Mouse (Mus musculus) lung, embryonic 16.5 days (tissue): ENCODE data around the gene Cpne4. TPM values are rescaled to one million over a fixed set of nuclear protein-coding genes. Genes with fewer than 3 reads are reported as not detected.

Experiments
- ATAC-seq: fragments of 200-750 bp; cut with Nextera tagmentation; 2 replicates; pipeline ENCODE4 v1.8.0; 2017; ENCODE audit warnings: low read depth, mild to moderate bottlenecking, moderate library complexity
- H3K27ac ChIP-seq: fragments of 300-500 bp; sonication (generic); 2 replicates; pipeline ENCODE4 v1.5.1; 2014; ENCODE audit warnings: mild to moderate bottlenecking, control low read depth, low read length
- H3K27me3 ChIP-seq: fragments of 300-500 bp; sonication (generic); 2 replicates; pipeline ENCODE4 v1.6.1; 2014; ENCODE audit warnings: low read depth, low read length, mixed read lengths; ENCODE audit not compliant: control insufficient read depth, insufficient read depth
- H3K36me3 ChIP-seq: fragments of 300-500 bp; sonication (generic); 2 replicates; pipeline ENCODE4 v1.6.1; 2014; ENCODE audit warnings: low read length; ENCODE audit not compliant: control insufficient read depth, insufficient read depth
- H3K4me1 ChIP-seq: fragments of 300-500 bp; sonication (generic); replicated peaks from 2 replicates; pipeline ENCODE4 v1.6.1; 2014; ENCODE audit warnings: low read length, mixed read lengths; ENCODE audit not compliant: control insufficient read depth, insufficient read depth
- H3K4me2 ChIP-seq: fragments of 300-500 bp; sonication (generic); 2 replicates; pipeline ENCODE4 v1.6.1; 2014; ENCODE audit warnings: low read depth, low read length, control low read depth
- H3K4me3 ChIP-seq: fragments of 300-500 bp; sonication (generic); 2 replicates; pipeline ENCODE4 v1.5.1; 2014; ENCODE audit warnings: mild to moderate bottlenecking, low read length, control low read depth
- H3K9ac ChIP-seq: fragments of 300-500 bp; sonication (generic); 2 replicates; pipeline ENCODE4 v1.6.1; 2014; ENCODE audit warnings: low read length, control low read depth
- H3K9me3 ChIP-seq: fragments of 300-500 bp; sonication (generic); 2 replicates; pipeline ENCODE4 v1.6.1; 2016; ENCODE audit warnings: low read length; ENCODE audit not compliant: control insufficient read depth
- WGBS: fragments of 180-500 bp; shearing (Covaris S2); extraction: QIAGEN DNeasy Blood & Tissue Kit; methylation state at CpG from one replicate; pipeline ENCODE4 v1.1.7; 2014; 5-methylcytosine and 5-hydroxymethylcytosine counted together
- polyA plus RNA-seq: library from polyadenylated mRNA; unstranded; fragments of >200 nt; fragmentation: Nextera tagmentation; extraction: Ambion mirVana; gene quantifications from 2 replicates; pipeline ENCODE4 v1.2.1, GENCODE M21; 2015

Gene Cpne4
- polyA plus RNA-seq, 1 experiment from 2014 or later, result 0.38 TPM

- Histone ChIP-seq H3K4me2 (no peak overlapping the region), H3K36me3 (no peaks in the 10 kb centered on the region), H3K4me1 (no peaks in the 10 kb centered on the region), H3K9ac (no peak overlapping the region), H3K4me3 (no peak overlapping the region), H3K27ac (no peak overlapping the region), H3K9me3 (no peaks in the 10 kb centered on the region), H3K27me3 (no peaks in the 10 kb centered on the region)
- ATAC-seq, result no peak
- 65% methylated on average over 3 of the region's 3 CpGs for WGBS
These were observed 481.2 kb downstream of the Cpne4 start for GRCm38 (mm10) chr9:105028311-105028710.

GRCm38 (mm10) chr9:105032572-105032971 lies 485.5 kb downstream of the Cpne4 start:
- Histone ChIP-seq H3K9ac (no peak overlapping the region), H3K4me3 (no peak overlapping the region), H3K36me3 (no peaks in the 10 kb centered on the region), H3K27me3 (no peaks in the 10 kb centered on the region), H3K27ac (no peak overlapping the region), H3K4me2 (no peak overlapping the region), H3K4me1 (no peaks in the 10 kb centered on the region), H3K9me3 (no peaks in the 10 kb centered on the region)
- ATAC-seq, result no peak
- 81% methylated on average over 9 of the region's 9 CpGs for WGBS

GRCm38 (mm10) chr9:105033641-105034040 lies 486.6 kb downstream of the Cpne4 start:
- H3K4me2 ChIP-seq, result no peak overlapping the region
- no peaks in the 10 kb centered on the region for H3K9me3 ChIP-seq
- H3K9ac ChIP-seq, result no peak overlapping the region
- H3K36me3 ChIP-seq, result no peaks in the 10 kb centered on the region
- H3K27me3 ChIP-seq, result no peaks in the 10 kb centered on the region
- no peak overlapping the region for H3K4me3 ChIP-seq
- H3K27ac ChIP-seq, result no peak overlapping the region
- no peak for ATAC-seq
- WGBS, result 76% methylated on average over 7 of the region's 7 CpGs
- H3K4me1 ChIP-seq, result no peaks in the 10 kb centered on the region

GRCm38 (mm10) chr9:105037847-105038246 lies 490.8 kb downstream of the Cpne4 start:
- Histone ChIP-seq H3K9me3 (no peaks in the 10 kb centered on the region), H3K36me3 (no peaks in the 10 kb centered on the region), H3K9ac (no peak overlapping the region), H3K27me3 (no peaks in the 10 kb centered on the region), H3K4me1 (no peaks in the 10 kb centered on the region), H3K4me2 (no peak overlapping the region), H3K27ac (no peak overlapping the region), H3K4me3 (no peak overlapping the region)
- no peak for ATAC-seq
- 66% methylated on average over 3 of the region's 3 CpGs for WGBS

- no peak overlapping the region for H3K4me3 ChIP-seq
- no peaks in the 10 kb centered on the region for H3K9me3 ChIP-seq
- H3K9ac ChIP-seq, result no peak overlapping the region
- H3K27ac ChIP-seq, result no peak overlapping the region
- H3K36me3 ChIP-seq, result no peaks in the 10 kb centered on the region
- no peaks in the 10 kb centered on the region for H3K27me3 ChIP-seq
- H3K4me1 ChIP-seq, result no peaks in the 10 kb centered on the region
- no peak for ATAC-seq
- 50% methylated on average over 7 of the region's 7 CpGs for WGBS
- H3K4me2 ChIP-seq, result no peak overlapping the region
These were observed 498.9 kb downstream of the Cpne4 start for GRCm38 (mm10) chr9:105046014-105046413.

GRCm38 (mm10) chr9:105048351-105048750 lies 501.3 kb downstream of the Cpne4 start:
- ATAC-seq, result no peak
- H3K4me1 ChIP-seq, result no peaks in the 10 kb centered on the region
- H3K4me3 ChIP-seq, result no peak overlapping the region

GRCm38 (mm10) chr9:105049636-105050035 lies 502.6 kb downstream of the Cpne4 start:
- H3K9ac ChIP-seq, result no peak overlapping the region
- H3K27ac ChIP-seq, result no peak overlapping the region
- no peaks in the 10 kb centered on the region for H3K36me3 ChIP-seq
- WGBS, result 30% methylated on average over 2 of the region's 2 CpGs
- no peak overlapping the region for H3K4me2 ChIP-seq
- H3K27me3 ChIP-seq, result no peaks in the 10 kb centered on the region
- no peaks in the 10 kb centered on the region for H3K9me3 ChIP-seq
- H3K4me1 ChIP-seq, result peaks cover 6% of the 10 kb centered on the region
- ATAC-seq, result no peak
- H3K4me3 ChIP-seq, result no peak overlapping the region

More at GRCm38 (mm10) chr9:105048351-105048750, 501.3 kb downstream of the Cpne4 start:
- Histone ChIP-seq H3K36me3 (no peaks in the 10 kb centered on the region), H3K27me3 (no peaks in the 10 kb centered on the region), H3K27ac (no peak overlapping the region), H3K9me3 (no peaks in the 10 kb centered on the region), H3K4me2 (no peak overlapping the region), H3K9ac (no peak overlapping the region)
- WGBS, result 64% methylated on average over 10 of the region's 10 CpGs

- H3K4me3 ChIP-seq, result no peak overlapping the region
- WGBS, result 55% methylated on average over 2 of the region's 2 CpGs
- peaks cover 6% of the 10 kb centered on the region for H3K4me1 ChIP-seq
- no peak overlapping the region for H3K9ac ChIP-seq
- H3K27me3 ChIP-seq, result no peaks in the 10 kb centered on the region
- H3K9me3 ChIP-seq, result no peaks in the 10 kb centered on the region
- ATAC-seq, result no peak
- no peaks in the 10 kb centered on the region for H3K36me3 ChIP-seq
- H3K27ac ChIP-seq, result no peak overlapping the region
- no peak overlapping the region for H3K4me2 ChIP-seq
These were observed 503.2 kb downstream of the Cpne4 start for GRCm38 (mm10) chr9:105050257-105050656.

GRCm38 (mm10) chr9:105053147-105053557 lies 506.1 kb downstream of the Cpne4 start, which contains the start of gene Mrpl3:
Gene Mrpl3, plus strand, starts transcription at chr9:105053239.
- Histone ChIP-seq H3K27ac (peak within 1 kb of the TSS; percentile 72), H3K9me3 (no peaks in the 10 kb centered on the region), H3K9ac (peak within 1 kb of the TSS; percentile 99), H3K27me3 (no peaks in the 10 kb centered on the region), H3K4me2 (peak within 1 kb of the TSS; percentile 79), H3K4me3 (peak within 1 kb of the TSS; percentile 97), H3K4me1 (peaks cover 6% of the 10 kb centered on the region), H3K36me3 (peaks cover 21% of the 10 kb centered on the region)
- ATAC-seq, result peak; percentile 70
- under 1% methylated on average over 31 of the region's 31 CpGs for WGBS

- Histone ChIP-seq H3K9ac (peak overlapping the region; percentile 99), H3K4me3 (peak overlapping the region; percentile 97), H3K36me3 (peaks cover 24% of the 10 kb centered on the region), H3K27ac (peak overlapping the region; percentile 72), H3K4me2 (peak overlapping the region; percentile 79), H3K27me3 (no peaks in the 10 kb centered on the region), H3K4me1 (peaks cover 6% of the 10 kb centered on the region), H3K9me3 (no peaks in the 10 kb centered on the region)
- no peak for ATAC-seq
- WGBS, result 33% methylated on average over 4 of the region's 4 CpGs
These were observed 506.7 kb downstream of the Cpne4 start for GRCm38 (mm10) chr9:105053812-105054211.
